Mouse (Mus musculus) E14TG2a.4 (cell line): ENCODE data around the gene Praf2.

ENCODE experiments used
- CTCF ChIP-seq: conservative IDR thresholded peaks from 2 replicates; pipeline ENCODE4 v1.5.1; 2014; ENCODE audit warnings: low read length
- NANOG ChIP-seq: IDR thresholded peaks from 2 replicates; pipeline ENCODE4 v1.6.1; 2014; ENCODE audit warnings: borderline replicate concordance, low read length, mixed read lengths
- POU5F1 ChIP-seq: IDR thresholded peaks from 2 replicates; pipeline ENCODE4 v1.6.1; 2014; ENCODE audit warnings: low read length, borderline replicate concordance

- TF ChIP-seq CTCF (no peak), POU5F1 (no peak), NANOG (no peak)
Observed at GRCm38 (mm10) chrX:7762137-7762920, 34.1 kb downstream of the Praf2 start, which contains the start of gene Tfe3.
